Mouse (Mus musculus) sigmoid colon, adult 10 weeks (tissue): Measurements from ENCODE around the gene Ccne1. TPM values are rescaled to one million over a fixed set of nuclear protein-coding genes. Genes with fewer than 3 reads are reported as not detected.

Experiments
- polyA plus RNA-seq: library from polyadenylated mRNA; stranded (reverse); fragments of 350-450 nt; fragmentation: Illumina TruSeq; extraction: RNeasy Lipid Tissue Mini Kit (QIAGEN cat#74804); gene quantifications from one replicate; pipeline ENCODE4 v1.2.3, GENCODE M21; 2014; ENCODE audit warnings: low read depth, low replicate concordance

The Ccne1 gene
- polyA plus RNA-seq = 2.9 TPM

GRCm38 (mm10) chr7:38107371-38108259, at the start of gene Ccne1:
Gene Ccne1 (minus strand): TSS chr7:38107534.

Other genes starting within 250 kb of the Ccne1 start
- 119 TPM for gene Uri1, start 84.0 kb downstream of the Ccne1 start, polyA plus RNA-seq
- gene 1600014C10Rik, start 75.7 kb upstream of the Ccne1 start, polyA plus RNA-seq = 7.1 TPM
- gene Plekhf1, start 120.5 kb upstream of the Ccne1 start, polyA plus RNA-seq = 0.06 TPM
- 12.7 TPM for gene Pop4, start 163.9 kb upstream of the Ccne1 start, polyA plus RNA-seq